Mouse (Mus musculus) midbrain, embryonic 15.5 days (tissue): ENCODE data around the gene Rasl10a. TPM values are rescaled to one million over a fixed set of nuclear protein-coding genes. Genes with fewer than 3 reads are reported as not detected.

Experiments
- ATAC-seq: fragments of 200-750 bp; cut with Nextera tagmentation; replicated peaks from 2 replicates; pipeline ENCODE4 v1.8.0; 2017; ENCODE audit warnings: moderate TSS enrichment
- H3K27ac ChIP-seq: fragments of 300-500 bp; sonication (generic); 2 replicates; pipeline ENCODE4 v1.5.1; 2015; ENCODE audit warnings: mild to moderate bottlenecking, inconsistent platforms
- H3K27me3 ChIP-seq: fragments of 300-500 bp; sonication (generic); replicated peaks from 2 replicates; pipeline ENCODE4 v1.6.1; 2015; ENCODE audit warnings: inconsistent platforms
- H3K36me3 ChIP-seq: fragments of 300-500 bp; sonication (generic); replicated peaks from 2 replicates; pipeline ENCODE4 v1.6.1; 2015; ENCODE audit warnings: inconsistent platforms
- H3K4me1 ChIP-seq: fragments of 300-500 bp; sonication (generic); 2 replicates; pipeline ENCODE4 v1.6.1; 2015; ENCODE audit warnings: inconsistent platforms
- H3K4me2 ChIP-seq: fragments of 300-500 bp; sonication (generic); 2 replicates; pipeline ENCODE4 v1.6.1; 2015; ENCODE audit warnings: inconsistent platforms, mild to moderate bottlenecking, moderate library complexity
- H3K4me3 ChIP-seq: fragments of 300-500 bp; sonication (generic); 2 replicates; pipeline ENCODE4 v1.5.1; 2015; ENCODE audit warnings: mild to moderate bottlenecking, inconsistent platforms
- H3K9ac ChIP-seq: fragments of 300-500 bp; sonication (generic); 2 replicates; pipeline ENCODE4 v1.6.1; 2015; ENCODE audit warnings: mild to moderate bottlenecking, inconsistent platforms
- H3K9me3 ChIP-seq: fragments of 300-500 bp; sonication (generic); 2 replicates; pipeline ENCODE4 v1.6.1; 2016; ENCODE audit warnings: inconsistent platforms
- WGBS: fragments of 180-500 bp; shearing (Covaris S2); methylation state at CpG from one replicate; pipeline ENCODE4 v1.1.7; 2015; ENCODE audit warnings: mixed read lengths; 5-methylcytosine and 5-hydroxymethylcytosine counted together
- polyA plus RNA-seq: library from polyadenylated mRNA; unstranded; fragments of >200 nt; fragmentation: Nextera tagmentation; extraction: Ambion mirVana; gene quantifications from 2 replicates; pipeline ENCODE4 v1.2.1, GENCODE M21; 2015

Gene Rasl10a
- 0.77 and 1.3 TPM in 2 replicates for polyA plus RNA-seq

- H3K9me3 ChIP-seq: no peaks in the 10 kb centered on the region
- no peaks in the 10 kb centered on the region for H3K36me3 ChIP-seq
- peak within 1 kb of the TSS; percentile 52 for H3K9ac ChIP-seq
- H3K4me2 ChIP-seq: peak within 1 kb of the TSS; percentile 94
- H3K4me3 ChIP-seq: peak within 1 kb of the TSS; percentile 48
- peaks cover 67% of the 10 kb centered on the region for H3K27me3 ChIP-seq
- H3K27ac ChIP-seq: no peak within 1 kb of the TSS
- peak; percentile 3; the same call in 1 of the 2 replicates for ATAC-seq
- 1% methylated on average over 75 of the region's 77 CpGs for WGBS
- H3K4me1 ChIP-seq: peaks cover 51% of the 10 kb centered on the region
Measured at GRCm38 (mm10) chr11:5057856-5058641, at the start of gene Rasl10a. Gene Rasl10a, plus strand, starts transcription at chr11:5058128.

DNA sequence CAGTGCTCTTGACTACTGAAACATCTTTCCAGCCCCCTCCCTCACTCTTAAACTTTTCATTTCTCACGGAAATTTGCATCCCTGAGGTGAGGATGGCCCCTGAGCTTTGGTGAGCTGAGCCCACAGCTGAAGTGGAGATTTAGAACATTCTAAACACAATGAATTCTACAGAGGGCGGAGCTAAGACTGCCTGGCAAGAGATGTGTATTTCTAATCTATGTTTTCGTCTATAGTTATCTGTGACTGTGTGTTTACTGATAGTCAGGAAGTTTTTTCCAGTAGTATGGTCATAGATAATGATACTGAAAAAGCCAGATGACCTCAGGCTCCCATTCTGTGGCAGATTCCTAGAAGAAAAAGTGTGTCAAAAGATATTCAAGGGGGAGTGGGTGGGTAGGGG, 49.1 kb upstream of the Rasl10a start:
- H3K27ac ChIP-seq: no peak overlapping the region
- no peaks in the 10 kb centered on the region for H3K27me3 ChIP-seq
- peaks cover 15% of the 10 kb centered on the region for H3K36me3 ChIP-seq
- no peak overlapping the region for H3K4me2 ChIP-seq
- no peak overlapping the region for H3K9ac ChIP-seq
- no peak overlapping the region for H3K4me3 ChIP-seq
- ATAC-seq: no peak
- WGBS: 85% methylated on average over 3 of the region's 3 CpGs
- H3K4me1 ChIP-seq: no peaks in the 10 kb centered on the region
- no peaks in the 10 kb centered on the region for H3K9me3 ChIP-seq

DNA sequence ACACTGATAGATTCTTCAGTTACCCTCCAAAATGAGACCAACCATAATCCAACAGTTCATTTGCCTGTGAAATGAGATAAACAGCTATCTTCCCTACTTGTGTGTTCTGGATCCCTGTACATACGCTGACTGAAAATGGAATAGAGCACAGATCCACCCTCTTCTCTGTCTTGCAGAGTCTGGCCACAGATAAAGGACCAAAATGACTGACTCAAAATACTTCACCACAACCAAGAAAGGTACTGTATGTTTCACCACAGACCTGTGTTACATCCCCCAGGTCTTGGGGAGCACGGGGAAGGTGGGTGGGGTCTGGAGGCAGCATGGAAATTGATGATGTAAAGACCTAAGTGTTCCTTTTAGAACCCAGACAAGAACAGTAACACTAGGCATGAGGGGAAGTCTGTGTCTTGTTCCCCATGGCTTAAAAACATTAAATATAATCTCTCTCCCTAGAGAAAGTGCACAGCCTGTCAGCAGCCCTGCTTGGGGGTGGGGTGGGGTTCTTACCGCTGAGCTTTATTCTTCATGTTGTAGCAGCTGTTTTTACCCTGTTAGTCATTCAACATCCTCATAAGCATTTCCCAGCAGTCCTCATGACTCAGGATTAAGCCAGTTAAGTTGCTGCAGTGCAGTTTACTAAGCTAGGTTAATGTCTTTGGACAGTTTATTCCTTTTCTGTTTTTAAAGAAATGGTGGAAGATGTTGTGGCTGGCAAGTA, 48.4 kb upstream of the Rasl10a start:
- Histone ChIP-seq H3K4me1 (no peaks in the 10 kb centered on the region), H3K4me2 (no peak overlapping the region), H3K36me3 (peaks cover 15% of the 10 kb centered on the region), H3K9me3 (no peaks in the 10 kb centered on the region), H3K4me3 (no peak overlapping the region), H3K27ac (no peak overlapping the region), H3K27me3 (no peaks in the 10 kb centered on the region), H3K9ac (no peak overlapping the region)
- no peak for ATAC-seq
- 77% methylated on average over 3 of the region's 3 CpGs for WGBS

DNA sequence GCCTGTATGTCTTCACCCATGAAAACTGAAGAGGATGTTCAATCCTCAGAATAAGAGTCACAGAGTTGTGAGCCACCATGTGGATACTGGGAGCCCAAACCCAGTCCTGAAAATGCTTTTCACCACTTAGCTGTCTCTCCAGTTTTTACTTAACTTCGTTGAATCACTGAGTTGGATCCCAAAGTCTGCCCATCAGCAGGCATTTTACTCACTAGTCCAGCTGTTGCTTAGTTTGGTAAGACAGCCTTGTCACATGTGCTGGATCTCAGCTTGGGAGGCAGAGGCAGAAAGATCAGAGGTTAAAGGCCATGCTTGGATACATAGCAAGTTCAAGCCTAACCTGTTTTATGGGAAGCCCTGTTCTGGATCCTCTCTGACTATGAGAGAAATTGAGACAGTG, 47.7 kb upstream of the Rasl10a start:
- Histone ChIP-seq H3K36me3 (peaks cover 20% of the 10 kb centered on the region), H3K9me3 (no peaks in the 10 kb centered on the region), H3K9ac (no peak overlapping the region), H3K27me3 (no peaks in the 10 kb centered on the region), H3K27ac (no peak overlapping the region), H3K4me3 (no peak overlapping the region), H3K4me1 (no peaks in the 10 kb centered on the region), H3K4me2 (no peak overlapping the region)
- WGBS: 85% methylated on average over 1 of the region's 1 CpGs
- no peak for ATAC-seq

DNA sequence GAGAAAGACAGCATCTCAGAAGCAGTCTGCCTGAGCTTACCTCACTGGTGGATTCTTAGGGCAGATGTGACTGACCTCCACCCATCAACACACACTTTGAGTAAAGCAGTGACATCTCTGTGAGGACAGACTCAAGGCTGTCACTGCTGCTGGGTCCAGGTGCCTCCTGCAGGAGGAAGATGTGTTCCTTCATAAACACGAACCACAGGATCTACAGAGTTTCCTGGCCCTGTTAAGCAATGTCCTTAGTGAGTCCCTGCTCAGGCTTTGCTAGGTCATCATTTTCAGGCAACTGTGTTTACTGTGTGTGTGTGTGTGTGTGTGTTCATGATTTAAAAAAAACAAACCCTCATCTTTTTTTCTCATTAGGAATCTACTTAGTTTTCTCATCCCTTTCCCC, 46.4 kb upstream of the Rasl10a start:
- Histone ChIP-seq H3K36me3 (peaks cover 30% of the 10 kb centered on the region), H3K4me3 (no peak overlapping the region), H3K9me3 (no peaks in the 10 kb centered on the region), H3K27ac (no peak overlapping the region), H3K4me2 (no peak overlapping the region), H3K9ac (no peak overlapping the region), H3K4me1 (no peaks in the 10 kb centered on the region), H3K27me3 (no peaks in the 10 kb centered on the region)
- ATAC-seq: no peak
- 71% methylated on average over 1 of the region's 1 CpGs for WGBS

DNA sequence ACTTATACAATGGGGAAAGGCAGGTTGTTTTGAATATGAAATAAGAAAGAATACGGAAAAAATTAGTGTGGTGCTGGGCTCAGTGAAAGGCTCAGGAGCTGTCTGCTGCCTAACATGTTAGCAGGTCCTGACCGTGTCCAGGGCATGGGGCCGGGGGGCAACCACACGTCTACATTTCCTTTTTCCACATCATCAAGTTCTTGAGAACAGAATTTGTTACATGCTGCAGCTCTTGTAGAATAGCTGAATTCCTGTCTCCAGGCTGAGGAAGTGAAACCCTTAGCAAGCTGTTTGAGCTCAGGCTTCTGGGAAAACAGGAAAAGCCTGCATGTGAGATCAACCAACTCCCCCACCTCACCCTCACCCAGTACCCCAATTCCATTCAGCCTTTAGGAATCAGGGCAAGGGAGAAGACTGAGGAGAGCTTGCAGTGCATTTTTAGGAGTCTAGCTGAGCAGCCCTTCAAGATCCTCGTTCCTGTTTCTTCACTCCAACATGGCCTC, 45.7 kb upstream of the Rasl10a start:
- peaks cover 38% of the 10 kb centered on the region for H3K36me3 ChIP-seq
- 92% methylated on average over 5 of the region's 5 CpGs for WGBS
- H3K27me3 ChIP-seq: no peaks in the 10 kb centered on the region
- H3K27ac ChIP-seq: no peak overlapping the region
- H3K9ac ChIP-seq: no peak overlapping the region
- H3K4me3 ChIP-seq: no peak overlapping the region
- H3K9me3 ChIP-seq: no peaks in the 10 kb centered on the region
- H3K4me1 ChIP-seq: no peaks in the 10 kb centered on the region
- ATAC-seq: no peak
- no peak overlapping the region for H3K4me2 ChIP-seq

DNA sequence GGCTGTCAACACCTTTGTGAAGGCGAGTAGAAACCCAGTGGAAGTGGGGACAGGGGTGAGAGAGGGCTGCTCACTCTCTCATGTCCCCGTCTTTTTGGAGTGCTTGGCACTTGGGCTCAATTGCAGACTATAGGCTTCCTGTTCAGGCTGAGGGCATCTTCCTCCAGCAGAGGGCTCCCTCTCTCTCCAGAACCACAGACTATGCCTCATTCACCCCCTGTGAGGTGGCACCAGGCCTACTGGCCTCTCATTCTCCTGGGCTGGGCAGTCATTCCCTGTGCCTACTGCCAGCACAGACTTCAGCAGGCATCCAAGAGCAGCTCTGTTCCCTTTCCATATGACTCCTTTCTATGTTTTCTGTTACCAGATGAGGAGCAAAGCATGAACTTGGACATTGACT, 42.2 kb upstream of the Rasl10a start:
- Histone ChIP-seq H3K4me2 (no peak overlapping the region), H3K4me3 (no peak overlapping the region), H3K27me3 (no peaks in the 10 kb centered on the region), H3K27ac (no peak overlapping the region), H3K36me3 (peaks cover 64% of the 10 kb centered on the region), H3K9ac (no peak overlapping the region), H3K9me3 (no peaks in the 10 kb centered on the region), H3K4me1 (no peaks in the 10 kb centered on the region)
- no peak for ATAC-seq
- WGBS: 51% methylated on average over 2 of the region's 2 CpGs

DNA sequence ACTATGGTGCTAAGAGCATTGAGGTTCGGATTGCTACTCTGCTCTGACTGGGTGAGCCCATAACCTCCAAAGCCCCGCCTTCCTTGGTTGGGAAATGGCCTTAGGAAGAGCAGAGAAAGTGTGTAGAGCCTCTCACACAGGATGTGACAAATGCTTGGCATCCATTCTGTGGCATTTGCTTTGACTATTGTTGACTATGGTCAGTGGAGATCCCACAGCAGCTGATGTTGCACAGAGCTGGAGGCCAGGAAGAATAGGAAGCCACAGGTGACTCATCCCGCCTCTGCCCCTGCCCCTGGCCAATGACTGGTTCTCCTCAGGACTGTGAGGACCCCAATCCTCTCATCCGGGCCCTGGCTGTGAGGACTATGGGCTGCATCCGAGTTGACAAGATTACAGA, 41.6 kb upstream of the Rasl10a start:
- H3K4me3 ChIP-seq: no peak overlapping the region
- H3K27me3 ChIP-seq: no peaks in the 10 kb centered on the region
- WGBS: 90% methylated on average over 5 of the region's 5 CpGs
- peaks cover 64% of the 10 kb centered on the region for H3K36me3 ChIP-seq
- H3K27ac ChIP-seq: no peak overlapping the region
- no peaks in the 10 kb centered on the region for H3K4me1 ChIP-seq
- H3K9me3 ChIP-seq: no peaks in the 10 kb centered on the region
- H3K4me2 ChIP-seq: no peak overlapping the region
- no peak overlapping the region for H3K9ac ChIP-seq
- ATAC-seq: no peak

- H3K4me2 ChIP-seq: no peak overlapping the region
- no peak overlapping the region for H3K27ac ChIP-seq
- no peaks in the 10 kb centered on the region for H3K27me3 ChIP-seq
- WGBS: 62% methylated on average over 6 of the region's 6 CpGs
- H3K4me1 ChIP-seq: no peaks in the 10 kb centered on the region
- H3K36me3 ChIP-seq: peaks cover 56% of the 10 kb centered on the region
- H3K4me3 ChIP-seq: no peak overlapping the region
- H3K9ac ChIP-seq: no peak overlapping the region
- H3K9me3 ChIP-seq: no peaks in the 10 kb centered on the region
- ATAC-seq: no peak
Measured at GRCm38 (mm10) chr11:5017506-5017905, 40.4 kb upstream of the Rasl10a start.

DNA sequence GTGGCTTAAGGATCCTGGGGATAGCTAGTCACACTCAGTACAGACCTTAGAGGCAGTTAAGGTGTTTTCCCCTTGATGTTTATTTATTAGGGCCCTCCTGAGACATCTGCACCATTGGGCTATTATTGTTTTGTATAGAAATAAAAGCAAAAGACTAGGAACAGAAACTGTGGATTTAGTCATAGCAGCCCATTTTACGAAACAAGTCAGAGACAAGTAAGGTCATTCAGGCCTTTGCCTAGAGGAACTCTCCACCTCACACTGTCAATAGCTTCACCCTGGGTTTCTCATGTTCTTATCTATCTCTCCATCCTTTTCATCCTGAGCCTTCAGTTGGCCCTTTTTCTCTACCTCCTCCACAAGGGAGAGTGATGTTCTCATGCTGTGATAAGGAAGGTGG, 32.8 kb upstream of the Rasl10a start:
- Histone ChIP-seq H3K27ac (no peak overlapping the region), H3K4me1 (no peaks in the 10 kb centered on the region), H3K4me3 (no peak overlapping the region), H3K4me2 (no peak overlapping the region), H3K27me3 (no peaks in the 10 kb centered on the region), H3K36me3 (peaks cover 43% of the 10 kb centered on the region), H3K9me3 (no peaks in the 10 kb centered on the region), H3K9ac (no peak overlapping the region)
- WGBS: 93% methylated on average over 1 of the region's 1 CpGs
- ATAC-seq: no peak

GRCm38 (mm10) chr11:5028228-5028627, 29.7 kb upstream of the Rasl10a start:
- H3K4me1 ChIP-seq: no peaks in the 10 kb centered on the region
- H3K27ac ChIP-seq: no peak overlapping the region
- ATAC-seq: no peak

GRCm38 (mm10) chr11:5032706-5033105, 25.2 kb upstream of the Rasl10a start:
- 95% methylated on average over 10 of the region's 10 CpGs for WGBS
- no peaks in the 10 kb centered on the region for H3K27me3 ChIP-seq
- H3K9me3 ChIP-seq: no peaks in the 10 kb centered on the region
- no peak overlapping the region for H3K4me3 ChIP-seq
- no peak overlapping the region for H3K4me2 ChIP-seq
- H3K27ac ChIP-seq: no peak overlapping the region
- H3K9ac ChIP-seq: no peak overlapping the region
- ATAC-seq: no peak
- peaks cover 73% of the 10 kb centered on the region for H3K36me3 ChIP-seq
- H3K4me1 ChIP-seq: no peaks in the 10 kb centered on the region

More at GRCm38 (mm10) chr11:5028228-5028627, 29.7 kb upstream of the Rasl10a start:
- H3K4me3 ChIP-seq: no peak overlapping the region
- H3K9me3 ChIP-seq: no peaks in the 10 kb centered on the region
- H3K36me3 ChIP-seq: peaks cover 64% of the 10 kb centered on the region
- H3K9ac ChIP-seq: no peak overlapping the region
- H3K27me3 ChIP-seq: no peaks in the 10 kb centered on the region
- 94% methylated on average over 7 of the region's 7 CpGs for WGBS
- no peak overlapping the region for H3K4me2 ChIP-seq
